Mouse (Mus musculus) liver, adult 2 months (tissue): ENCODE measurements around the gene Pdia5.

Experiments used
- CTCF ChIP-seq: fragments of 200-500 bp; IDR thresholded peaks from 2 replicates; pipeline ENCODE4 v1.5.1; 2011; ENCODE audit warnings: low read depth, low read length, control low read depth
- POLR2A ChIP-seq: fragments of 200-500 bp; IDR thresholded peaks from 2 replicates; pipeline ENCODE4 v1.6.1; 2011; ENCODE audit warnings: low read length, control low read depth; ENCODE audit not compliant: insufficient read depth; ENCODE audit errors: extremely low read depth

DNA sequence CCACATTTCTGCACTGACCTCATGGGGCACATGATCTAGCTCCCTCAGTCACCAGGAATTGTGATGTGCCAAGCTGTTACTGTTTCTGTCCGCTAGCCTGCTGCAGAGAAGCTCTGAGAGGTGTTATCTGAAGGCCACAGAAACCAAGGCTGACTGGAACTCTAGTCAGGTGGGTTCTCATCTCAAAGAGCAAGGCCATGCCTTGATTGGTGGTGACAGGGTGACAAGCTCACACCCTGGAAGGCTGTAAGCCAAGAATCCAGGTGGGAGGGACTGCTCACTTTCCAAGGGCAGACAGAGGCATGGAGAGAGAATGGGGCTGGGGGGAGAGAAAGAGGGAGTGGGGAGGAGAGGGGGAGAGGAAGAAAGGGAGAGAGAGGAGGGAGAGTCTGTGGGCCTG, 51.6 kb downstream of the Pdia5 start:
- no peak for TF ChIP-seq POLR2A
- TF ChIP-seq CTCF: no peak
